11 mouse cellular contexts compared by ENCODE assay signal in the genomic region with DNA sequence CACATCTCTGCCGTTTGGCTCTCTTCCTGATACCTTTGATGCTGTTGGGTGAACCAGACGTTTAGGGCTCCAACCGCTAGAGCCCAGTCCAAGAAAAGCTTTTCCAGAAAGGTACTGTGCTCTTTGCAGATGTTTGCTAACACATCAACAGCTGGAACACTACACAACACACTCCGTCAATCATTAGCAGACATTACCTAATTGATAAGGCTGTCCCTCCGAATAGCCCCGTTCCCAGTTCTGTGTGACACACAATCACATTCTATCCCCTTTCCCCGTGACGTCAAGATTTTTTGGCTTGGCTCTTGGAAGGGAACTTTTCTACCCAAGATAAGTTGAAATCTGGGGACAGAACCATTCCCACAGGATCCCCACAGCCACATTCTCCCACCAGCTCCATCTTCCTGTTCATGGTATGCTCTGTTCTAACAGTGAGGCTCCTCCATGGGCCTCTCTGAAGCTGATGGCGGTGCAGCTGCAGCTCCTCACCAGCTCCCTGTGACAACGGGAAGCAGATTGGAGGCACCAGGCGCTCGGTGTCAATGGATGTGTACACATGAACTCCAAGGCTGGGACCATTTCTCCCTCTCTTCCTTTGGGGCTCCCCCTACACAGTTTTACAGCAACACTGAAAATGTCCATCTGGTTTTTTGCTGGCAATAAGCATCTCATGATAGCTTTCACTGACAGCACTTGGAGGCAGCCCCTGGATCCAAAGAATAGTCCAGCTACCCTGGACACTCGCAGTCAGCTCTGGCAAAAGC.
A peak's percentile ranks its signal among the peaks of the same experiment; 100 is the strongest.
DNase-seq lines count a peak whose midpoint lies in the region; ATAC-seq and TF ChIP-seq lines count a peak whose summit lies in the region.
"Had no signal": no experiment of that assay in that cellular context is flagged by ENCODE, and none has a peak within 500 bp of the region (broad histone marks: within the 10 kb centered on the region; RNA-seq: fewer than 3 reads in every experiment).

No protein-coding gene starts in this region.

- TF ChIP-seq CTCF in lung, embryonic 14.5 days (IDR thresholded peaks at IDR 0.05; ENCODE audit: low read depth) = 0 out of 2 replicates have a peak, but pooled peaks have one; percentile 10

- H3K27ac ChIP-seq in kidney, embryonic 14.5 days (ENCODE audit: low read depth, low read length) = no peak overlapping the region
- H3K27ac ChIP-seq in lung, embryonic 14.5 days (ENCODE audit: low read depth) = peak overlapping the region; percentile 80
- H3K27ac ChIP-seq: liver, embryonic 15.5 days had no signal

- H3K27me3 ChIP-seq in kidney, embryonic 14.5 days (ENCODE audit: control insufficient read depth, insufficient read depth, low read length) = no peaks in the 10 kb centered on the region
- no peaks in the 10 kb centered on the region for H3K27me3 ChIP-seq in lung, embryonic 14.5 days (ENCODE audit: insufficient read depth, low read length)
- H3K27me3 ChIP-seq: liver, embryonic 15.5 days had no signal

- no peak overlapping the region for H3K9ac ChIP-seq in kidney, embryonic 14.5 days (ENCODE audit: low read depth, low read length)
- H3K9ac ChIP-seq in lung, embryonic 14.5 days = no peak overlapping the region
- H3K9ac ChIP-seq: liver, embryonic 15.5 days had no signal

- H3K9me3 ChIP-seq in kidney, embryonic 14.5 days (ENCODE audit: control insufficient read depth, low read length) = no peaks in the 10 kb centered on the region
- no peaks in the 10 kb centered on the region for H3K9me3 ChIP-seq in lung, embryonic 14.5 days (ENCODE audit: low read depth, low read length)
- H3K9me3 ChIP-seq: liver, embryonic 15.5 days had no signal

- no peaks in the 10 kb centered on the region for H3K36me3 ChIP-seq in kidney, embryonic 14.5 days (ENCODE audit: control insufficient read depth, insufficient read depth, low read length)
- no peaks in the 10 kb centered on the region for H3K36me3 ChIP-seq in lung, embryonic 14.5 days (ENCODE audit: insufficient read depth)
- H3K36me3 ChIP-seq: liver, embryonic 15.5 days had no signal

- H3K4me3 ChIP-seq in kidney, embryonic 14.5 days (ENCODE audit: low read length) = no peak overlapping the region
- no peak overlapping the region for H3K4me3 ChIP-seq in lung, embryonic 14.5 days (ENCODE audit: low read depth, low read length)
- H3K4me3 ChIP-seq: liver, embryonic 15.5 days had no signal

- ATAC-seq in kidney, embryonic 14.5 days (ENCODE audit: low FRiP score, low TSS enrichment) = peak; percentile 89
- ATAC-seq in lung, embryonic 14.5 days (ENCODE audit: insufficient read depth) = peak; percentile 97

- H3K4me1 ChIP-seq in kidney, embryonic 14.5 days (ENCODE audit: control insufficient read depth, insufficient read depth, low read length) = no peaks in the 10 kb centered on the region
- no peaks in the 10 kb centered on the region; the same call in 1 of the 2 replicates for H3K4me1 ChIP-seq in lung, embryonic 14.5 days (ENCODE audit: insufficient read depth)
- H3K4me1 ChIP-seq: liver, embryonic 15.5 days had no signal

- DNase-seq in kidney, postnatal 25 days = no peak
- peak; percentile 10 to 15 for DNase-seq in urinary bladder, postnatal 36 days (ENCODE audit: low spot score in 2 of 2)
- DNase-seq in urinary bladder, postnatal 10 days (ENCODE audit: low spot score) = no peak
- DNase-seq in lung, embryonic 14.5 days = peak; percentile 90
- no peak for DNase-seq in T-cell, adult 2 months (ENCODE audit: low spot score)
- DNase-seq in layer of hippocampus, adult 9-10 months (ENCODE audit: low spot score) = no peak
- DNase-seq in spleen, postnatal 36 days (ENCODE audit: low spot score in 2 of 2) = no peak
- DNase-seq: adrenal gland, postnatal 36 days; midbrain, embryonic 14.5 days had no signal

- 59% methylated on average over 13 of the region's 13 CpGs for WGBS in kidney, embryonic 14.5 days
- WGBS in lung, embryonic 14.5 days = 28% methylated on average over 13 of the region's 13 CpGs

- H3K4me2 ChIP-seq in kidney, embryonic 14.5 days (replicated peaks; ENCODE audit: low read depth, low read length) = no peak overlapping the region
- H3K4me2 ChIP-seq in lung, embryonic 14.5 days = no peak overlapping the region
- H3K4me2 ChIP-seq: liver, embryonic 15.5 days had no signal

Comparison
In these comparisons a context has a peak if more than half of its experiments do, and no peak if none do; other contexts are left out.
1. DNase-seq: peak in urinary bladder, postnatal 36 days (2 of 2) and lung, embryonic 14.5 days (single experiment); none in kidney, postnatal 25 days (0 of 2), urinary bladder, postnatal 10 days (single experiment), T-cell, adult 2 months (single experiment), layer of hippocampus, adult 9-10 months (single experiment) and spleen, postnatal 36 days (0 of 2).